Mouse (Mus musculus) C2C12 (cell line): ENCODE results near the gene Zmynd19. TPM values are rescaled to one million over a fixed set of nuclear protein-coding genes. Genes with fewer than 3 reads are reported as not detected.
"Not testable (repeated sequence)": the region's sequence is repeated elsewhere in the genome, so short reads cannot be mapped to it uniquely, and the experiment has no call there.

Source experiments
- H3K27me3 ChIP-seq: one replicate; pipeline ENCODE4 v1.6.1; 2011; ENCODE audit not compliant: control insufficient read depth, insufficient read depth, insufficient read length
- H3K36me3 ChIP-seq: one replicate; pipeline ENCODE4 v1.6.1; 2011; ENCODE audit not compliant: control insufficient read depth, insufficient read depth
- H3K4me3 ChIP-seq: one replicate; pipeline ENCODE4 v1.5.1; 2011; ENCODE audit warnings: mild to moderate bottlenecking, control low read depth; ENCODE audit not compliant: poor library complexity, insufficient read depth, severe bottlenecking
- H3K79me2 ChIP-seq: one replicate; pipeline ENCODE4 v1.6.1; 2011; ENCODE audit not compliant: control insufficient read depth, insufficient read depth
- H3K79me3 ChIP-seq: one replicate; pipeline ENCODE4 v1.6.1; 2011; ENCODE audit warnings: low read depth, control low read depth
- H3ac ChIP-seq: one replicate; pipeline ENCODE3; 2011; ENCODE audit warnings: low read depth; ENCODE audit not compliant: control insufficient read depth, insufficient read length
- CEBPB ChIP-seq: IDR thresholded peaks from one replicate; pipeline ENCODE4 v1.6.1; 2011; ENCODE audit warnings: low read depth, mild to moderate bottlenecking, control low read depth, moderate library complexity
- CTCF ChIP-seq: IDR thresholded peaks from one replicate; pipeline ENCODE4 v1.5.1; 2011; ENCODE audit not compliant: control insufficient read depth, insufficient read depth, insufficient read length
- FOSL1 ChIP-seq: IDR thresholded peaks from one replicate; pipeline ENCODE4 v1.8.0; 2011; ENCODE audit warnings: mild to moderate bottlenecking, low read length; ENCODE audit not compliant: poor library complexity, insufficient read depth, severe bottlenecking
- MAX ChIP-seq: IDR thresholded peaks from one replicate; pipeline ENCODE4 v1.6.1; 2011; ENCODE audit warnings: mild to moderate bottlenecking, control low read depth
- MYOD1 ChIP-seq: IDR thresholded peaks from one replicate; pipeline ENCODE4 v1.6.1; 2011; ENCODE audit warnings: low read depth; ENCODE audit not compliant: control insufficient read depth, insufficient read length
- MYOG ChIP-seq: IDR thresholded peaks from one replicate; pipeline ENCODE4 v1.6.1; 2011; ENCODE audit not compliant: control insufficient read depth, insufficient read length; ENCODE audit errors: extremely low read depth
- USF1 ChIP-seq: IDR thresholded peaks from one replicate; pipeline ENCODE4 v1.6.1; 2011; ENCODE audit warnings: low read depth, mild to moderate bottlenecking, control low read depth, moderate library complexity
- polyA plus RNA-seq: library from polyadenylated mRNA; unstranded; fragments of >200 nt; fragmentation: generic; extraction: Trizol; gene quantifications from one replicate; pipeline ENCODE4 v1.2.1, GENCODE M21; 2012; ENCODE audit warnings: missing spikeins

The Zmynd19 gene
- polyA plus RNA-seq, 1 experiment = 35.8 TPM

DNA sequence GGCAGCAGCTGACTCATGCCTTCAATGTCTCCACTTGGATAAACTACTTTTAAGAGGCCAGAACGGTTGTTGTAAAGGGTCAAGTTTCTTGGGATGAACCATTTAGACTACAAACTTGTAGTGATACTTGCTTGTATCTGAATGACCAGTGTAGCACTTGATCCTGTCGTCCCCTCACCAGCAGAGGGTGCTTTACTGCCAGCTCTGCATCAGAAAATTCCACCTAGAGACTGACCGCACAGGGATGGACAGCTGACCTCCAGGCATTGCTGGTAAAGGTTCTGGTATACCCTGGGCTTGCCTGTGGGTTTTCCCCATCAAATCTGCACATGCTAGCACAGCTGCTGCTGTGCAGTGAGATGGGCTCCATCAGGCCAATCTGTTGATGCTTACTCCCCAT is 11.3 kb downstream of the Zmynd19 start:
- no peak overlapping the region for H3K4me3 ChIP-seq
- H3K27me3 ChIP-seq = no peaks in the 10 kb centered on the region
- H3K79me2 ChIP-seq = peaks cover 11% of the 10 kb centered on the region
- TF ChIP-seq CTCF = peak; percentile 52
- no peak for TF ChIP-seq CEBPB
- no peak overlapping the region for H3ac ChIP-seq
- H3K36me3 ChIP-seq = peaks cover 56% of the 10 kb centered on the region
- peaks cover 4% of the 10 kb centered on the region for H3K79me3 ChIP-seq

DNA sequence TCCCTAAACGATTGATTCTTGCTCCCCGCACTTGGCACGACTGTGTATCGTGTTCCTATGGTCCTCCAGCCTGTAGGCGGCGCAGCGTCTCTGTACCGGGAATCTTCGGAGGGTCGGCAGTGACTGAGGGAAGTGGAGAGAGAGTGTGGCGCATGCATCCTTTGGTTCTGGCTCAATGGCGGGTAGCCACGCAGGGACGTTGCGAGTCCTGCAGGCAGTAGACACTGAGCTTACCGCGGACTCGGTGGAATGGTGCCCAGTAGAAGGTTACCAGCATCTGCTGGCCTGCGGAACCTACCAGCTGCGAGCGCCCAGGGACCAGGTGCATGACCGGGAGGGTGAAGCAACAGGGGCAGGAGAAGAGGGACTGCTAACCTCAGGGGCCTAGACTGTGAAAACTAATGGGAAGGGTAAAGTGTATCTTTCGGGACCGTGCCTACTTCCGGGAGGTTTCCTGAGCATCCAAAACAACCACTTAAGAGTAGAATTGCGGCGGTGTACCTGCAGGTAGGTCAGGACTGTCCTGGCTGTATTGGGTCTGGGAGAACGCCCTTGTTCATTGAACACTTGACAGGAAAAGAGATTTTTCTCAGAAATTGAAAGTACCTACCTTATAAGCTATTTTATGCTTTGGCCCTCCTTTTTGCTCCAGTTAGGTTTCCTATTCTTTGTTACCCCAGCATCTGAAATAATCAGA is 12.9 kb downstream of the Zmynd19 start, which contains the start of gene Dph7:
Gene Dph7 (plus strand): TSS at position 97 of the 697 bp plus-strand sequence.
- peaks cover 41% of the 10 kb centered on the region for H3K36me3 ChIP-seq
- H3K27me3 ChIP-seq = no peaks in the 10 kb centered on the region
- H3K79me2 ChIP-seq = peaks cover 11% of the 10 kb centered on the region
- peak within 1 kb of the TSS; percentile 38 for H3K4me3 ChIP-seq
- no peak for TF ChIP-seq CEBPB
- peak; percentile 83 for TF ChIP-seq CTCF
- peak within 1 kb of the TSS; percentile 80 for H3ac ChIP-seq
- H3K79me3 ChIP-seq = no peaks in the 10 kb centered on the region

GRCm38 (mm10) chr2:24970386-24970785 is 20.8 kb downstream of the Zmynd19 start:
- H3K4me3 ChIP-seq = no peak overlapping the region
- no peaks in the 10 kb centered on the region for H3K27me3 ChIP-seq
- TF ChIP-seq USF1 (no peak), MAX (no peak), MYOD1 (no peak), MYOG (no peak), CEBPB (no peak), FOSL1 (no peak)
- H3K36me3 ChIP-seq = peaks cover 24% of the 10 kb centered on the region
- peaks cover 17% of the 10 kb centered on the region for H3K79me2 ChIP-seq
- peaks cover 12% of the 10 kb centered on the region for H3K79me3 ChIP-seq
- H3ac ChIP-seq = no peak overlapping the region

- peak overlapping the region; percentile 76 for H3ac ChIP-seq
- H3K79me2 ChIP-seq = peaks cover 17% of the 10 kb centered on the region
- H3K27me3 ChIP-seq = not testable (repeated sequence)
- H3K36me3 ChIP-seq = peaks cover 24% of the 10 kb centered on the region
- peaks cover 12% of the 10 kb centered on the region for H3K79me3 ChIP-seq
- peak overlapping the region; percentile 87 for H3K4me3 ChIP-seq
Observed at GRCm38 (mm10) chr2:24974452-24974851, 24.9 kb downstream of the Zmynd19 start.

- Histone ChIP-seq H3K27me3 (no peaks in the 10 kb centered on the region), H3ac (peak within 1 kb of the TSS; percentile 76), H3K4me3 (peak within 1 kb of the TSS; percentile 87), H3K79me2 (peaks cover 17% of the 10 kb centered on the region), H3K36me3 (peaks cover 24% of the 10 kb centered on the region), H3K79me3 (peaks cover 12% of the 10 kb centered on the region)
- TF ChIP-seq MYOG (no peak), MYOD1 (no peak), MAX (peak; percentile 61)
Observed at GRCm38 (mm10) chr2:24974906-24975703, 25.5 kb downstream of the Zmynd19 start, which contains the start of gene Mrpl41. Mrpl41 (minus strand) TSS chr2:24975098.

DNA sequence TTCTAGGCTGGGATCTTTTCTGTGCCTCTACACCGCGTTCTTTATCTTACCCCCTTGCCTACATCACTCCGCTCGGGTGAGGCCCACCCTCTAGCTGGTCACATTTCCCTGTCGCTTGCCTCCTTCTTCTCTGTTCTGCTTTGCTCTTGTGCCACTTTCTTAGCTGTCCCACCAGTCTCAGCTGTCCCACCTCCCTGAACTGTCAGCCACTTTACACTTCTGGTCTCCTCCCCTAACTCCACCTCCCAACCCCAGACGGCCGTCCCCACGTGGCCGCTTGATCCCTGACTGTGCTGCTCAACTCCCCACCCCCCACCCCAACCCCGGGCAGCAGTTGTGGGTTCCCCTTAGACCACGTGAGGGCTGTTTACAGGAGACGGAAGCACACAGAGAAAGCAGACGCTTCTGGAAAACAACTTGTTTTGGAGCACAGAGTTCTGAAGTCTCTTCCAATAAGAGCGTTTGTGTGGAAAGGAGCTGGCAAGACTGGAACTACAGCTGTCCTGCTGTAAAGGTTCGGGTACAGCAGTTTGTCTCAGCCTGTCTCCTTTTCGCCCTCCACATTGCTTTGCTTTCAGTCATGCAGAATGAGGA is 26.2 kb downstream of the Zmynd19 start, which contains the start of gene Pnpla7:
Gene Pnpla7 (plus strand): TSS at position 330 of the 594 bp plus-strand sequence.
- Histone ChIP-seq H3K27me3 (no peaks in the 10 kb centered on the region), H3K79me3 (peaks cover 12% of the 10 kb centered on the region), H3K36me3 (peaks cover 24% of the 10 kb centered on the region), H3K79me2 (peaks cover 17% of the 10 kb centered on the region), H3ac (peak within 1 kb of the TSS; percentile 68), H3K4me3 (peak within 1 kb of the TSS; percentile 87)
- TF ChIP-seq USF1 = peak; percentile 88
- peak; percentile 78 for TF ChIP-seq MAX
- no peak for TF ChIP-seq CTCF
